Mouse (Mus musculus): ENCODE data around the gene Wrap73.

DNA sequence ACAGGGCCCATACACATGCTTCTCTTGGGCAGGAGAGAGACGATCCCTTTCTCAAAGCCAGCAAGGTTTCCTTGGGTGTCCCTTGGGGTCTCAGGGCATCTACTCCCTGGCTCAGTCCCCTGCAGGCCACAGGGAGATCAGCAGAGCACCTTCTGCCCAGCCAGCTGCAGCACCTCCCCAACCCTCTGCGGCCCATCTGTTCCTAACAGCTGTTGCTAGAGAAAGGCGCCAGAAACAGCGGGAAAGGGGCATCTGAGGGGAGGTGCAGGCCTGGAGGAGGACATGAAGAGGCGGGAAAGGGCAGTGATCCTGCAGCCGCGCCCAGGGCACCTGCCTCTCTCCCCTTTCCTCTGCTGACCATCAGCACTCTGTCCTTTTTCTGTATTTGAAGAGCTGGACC lies 42.8 kb upstream of the Wrap73 start:
- TF ChIP-seq EP300 (optimal IDR thresholded peaks at IDR 0.05), result no peak
- no peak for TF ChIP-seq CTCF (IDR thresholded peaks at IDR 0.05; ENCODE audit: low read depth)
